Mouse (Mus musculus) cerebellum, postnatal 14 days (tissue): ENCODE results near the gene Smim24.

Source experiments
- DNase-seq, 2 experiments: peaks; one replicate each; pipeline ENCODE4 v3.0.0; 2021; ENCODE audit warnings: mixed read lengths in 2 of 2

Gene Smim24

GRCm38 (mm10) chr10:81441019-81441418 lies 48.2 kb downstream of the Smim24 start:
- no peak for DNase-seq
